Mouse (Mus musculus) T-helper 17 cell (primary cell): ENCODE data around the gene Akap7.

Source experiments
- in situ Hi-C, 2 experiments: fragments of 300-600 bp; cut with MboI, MseI; formaldehyde crosslinking; loops; 1 replicate in 1 of 2; 2 replicates in 1 of 2; pipeline ENCODE4 v1.15.1; 2025; ENCODE audit warnings: high pct_unique_total_duplicates in 2 of 2

Gene Akap7

DNA sequence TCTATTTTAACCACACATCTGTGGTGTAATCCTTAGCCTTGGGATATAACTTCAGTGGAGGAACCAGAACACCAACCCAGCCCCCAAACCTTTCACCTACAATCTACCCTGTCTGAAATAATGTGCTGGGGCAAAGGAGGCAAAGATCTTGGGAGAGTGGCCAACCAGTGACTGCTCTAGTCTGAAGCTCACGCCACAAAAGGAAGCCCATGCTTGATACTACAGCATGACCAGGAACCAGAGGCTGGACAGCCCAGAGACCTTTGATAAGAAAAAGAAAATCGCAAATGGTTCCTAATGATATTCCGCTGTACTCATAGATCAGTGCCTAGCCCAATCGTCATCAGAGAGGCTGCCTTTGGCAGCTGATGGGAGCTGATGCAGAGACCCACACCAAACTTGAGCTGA lies 9.4 kb downstream of the Akap7 start:
- in situ Hi-C loops = loop anchor here in 1 of 2 experiments (5.0 kb wide), 1 partner anchor 49 kb away; no protein-coding TSS in a partner anchor

DNA sequence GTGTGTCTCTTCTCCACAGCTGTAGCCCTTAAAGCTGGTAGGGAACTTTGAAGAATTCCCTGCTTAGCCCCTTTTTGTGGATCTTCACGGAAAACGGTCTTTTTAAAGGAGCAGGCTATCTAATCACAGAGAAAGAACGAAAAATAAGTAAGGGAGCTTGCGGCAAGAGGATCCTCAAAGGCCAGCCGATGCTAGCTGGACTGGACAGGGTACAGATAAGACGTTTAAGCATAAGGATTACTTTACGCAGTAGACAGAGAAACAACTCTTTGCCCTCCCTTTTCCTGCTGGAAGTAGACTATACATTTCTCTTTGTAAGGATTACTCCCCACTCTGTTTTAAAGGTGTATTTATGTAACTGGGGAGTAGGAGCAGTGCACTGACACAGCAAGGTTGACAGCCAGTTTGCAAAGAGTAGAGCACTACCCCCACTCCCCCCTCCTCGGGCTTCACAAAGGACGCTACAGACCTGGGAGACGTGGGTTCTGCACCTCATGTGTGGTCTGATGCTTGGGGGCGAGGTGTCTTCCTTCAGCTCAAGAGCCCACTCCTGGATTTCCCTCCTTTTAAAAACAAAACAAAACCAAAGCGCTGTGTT lies 9.9 kb downstream of the Akap7 start:
- in situ Hi-C loops = loop anchor here in 1 of 2 experiments (5.0 kb wide), 1 partner anchor 50 kb away; no protein-coding TSS in a partner anchor

DNA sequence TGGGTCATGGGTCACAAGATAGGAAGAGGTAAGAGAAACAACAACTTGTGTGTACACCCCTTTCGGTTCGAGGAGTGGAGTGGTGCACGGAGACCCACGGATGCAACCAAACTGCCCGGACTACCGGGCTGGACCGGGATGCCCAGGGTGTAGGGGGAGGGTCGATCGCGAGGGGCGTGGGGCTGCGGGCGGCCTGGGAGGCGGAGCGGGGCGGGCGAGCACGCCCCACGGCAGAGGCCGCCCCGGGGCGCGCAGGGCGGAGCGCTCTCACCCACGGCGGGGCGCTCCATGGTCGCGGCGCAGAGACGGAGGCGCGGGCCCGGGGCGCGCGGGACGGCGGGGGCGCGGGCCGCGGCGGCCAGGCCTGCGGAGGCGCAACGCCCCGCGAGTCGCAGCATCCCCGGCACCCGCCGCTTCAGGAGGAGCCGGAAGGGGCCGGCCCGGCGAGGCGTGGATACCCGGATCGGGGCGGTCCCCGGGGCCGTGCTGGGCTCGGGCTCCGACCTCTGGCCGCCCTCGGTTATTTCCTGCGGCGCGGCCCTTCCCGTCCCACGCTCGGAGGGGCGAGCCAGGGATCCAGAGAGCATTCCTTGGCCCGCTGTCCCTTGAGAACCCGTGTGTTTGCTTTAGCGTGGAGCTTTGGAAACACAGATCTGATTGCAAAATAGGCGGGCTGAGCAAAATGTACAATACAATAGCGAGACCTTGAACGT lies 10.9 kb downstream of the Akap7 start:
- in situ Hi-C loops = loop anchor here in 1 of 2 experiments (5.0 kb wide), 1 partner anchor 50 kb away; no protein-coding TSS in a partner anchor

DNA sequence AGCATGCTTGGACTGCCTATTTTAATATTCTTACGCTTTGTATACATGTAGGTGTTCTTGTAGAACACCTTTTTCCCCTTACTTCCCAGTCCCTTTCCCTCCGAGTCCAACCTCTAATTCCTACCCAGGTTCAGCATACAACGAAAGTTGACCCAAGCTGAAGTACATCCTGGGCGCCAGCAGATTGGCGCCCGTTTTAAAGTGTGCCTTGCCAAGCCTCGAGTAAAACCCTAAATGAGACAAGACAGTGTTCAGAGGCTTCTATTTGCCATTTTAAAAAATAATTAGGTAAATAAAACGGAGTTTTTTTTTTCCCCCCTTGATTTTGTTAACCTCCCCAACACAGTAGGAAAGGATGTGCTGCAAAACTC lies 11.4 kb downstream of the Akap7 start:
- in situ Hi-C loops = loop anchor here in 1 of 2 experiments (5.0 kb wide), 1 partner anchor 51 kb away; no protein-coding TSS in a partner anchor

DNA sequence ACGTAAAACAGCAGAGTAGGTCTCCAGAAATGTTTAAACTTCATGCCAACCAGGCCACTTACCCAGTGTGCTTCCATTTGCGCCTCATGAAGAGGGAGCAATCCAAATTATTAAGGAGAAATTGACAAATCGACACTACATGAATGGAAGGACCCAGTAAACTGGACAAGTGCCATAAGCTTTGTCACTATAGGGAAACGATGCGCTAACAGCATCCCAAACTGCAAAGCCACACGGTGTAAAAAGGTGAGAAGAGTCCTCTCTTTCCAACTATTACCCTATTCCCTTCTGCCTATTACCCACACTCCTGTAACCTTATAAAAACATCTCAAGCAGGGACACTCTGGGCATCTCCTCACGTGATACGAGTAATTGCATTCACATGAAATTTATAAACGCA lies 11.8 kb downstream of the Akap7 start:
- in situ Hi-C loops = loop anchor here in 1 of 2 experiments (5.0 kb wide), 1 partner anchor 51 kb away; no protein-coding TSS in a partner anchor

DNA sequence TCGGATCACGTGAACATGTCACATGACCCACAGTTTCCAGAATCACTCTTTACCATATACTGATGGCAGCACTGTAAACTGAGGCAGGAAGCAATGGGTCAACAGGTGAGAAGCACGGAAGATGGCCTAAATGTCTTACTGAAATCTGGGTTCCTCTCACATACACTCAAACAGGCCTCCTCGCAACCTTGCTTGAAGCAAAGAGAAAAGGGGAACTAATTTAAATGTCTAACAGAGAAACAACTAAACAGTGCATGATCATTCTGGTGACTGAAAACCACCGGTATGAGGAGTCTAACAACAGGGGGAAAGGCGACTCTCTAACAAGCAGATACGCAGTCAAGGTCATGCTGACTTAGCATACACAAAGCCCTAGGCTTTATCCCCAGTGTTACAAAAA lies 12.7 kb downstream of the Akap7 start:
- in situ Hi-C loops = loop anchor here in 1 of 2 experiments (5.0 kb wide), 1 partner anchor 52 kb away; no protein-coding TSS in a partner anchor

DNA sequence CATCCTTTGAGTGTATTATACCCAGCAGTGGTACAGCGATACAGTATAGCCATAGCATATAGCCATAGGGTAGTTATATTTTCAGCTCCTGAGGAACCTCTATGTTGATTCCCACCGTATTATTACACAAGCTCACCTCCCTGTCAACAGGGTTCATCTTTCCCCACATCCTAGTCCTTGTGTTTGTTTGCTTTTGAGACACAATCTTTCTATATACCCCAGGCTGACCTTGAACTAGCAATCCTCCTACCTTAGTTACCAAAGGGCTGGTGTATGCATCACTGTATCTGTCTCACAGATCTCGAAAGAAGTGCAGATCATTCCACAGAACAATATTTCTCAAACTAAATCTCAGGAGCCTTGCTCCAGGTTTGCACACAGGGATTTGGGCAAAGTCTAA lies 13.9 kb downstream of the Akap7 start:
- in situ Hi-C loops = no loop called here

DNA sequence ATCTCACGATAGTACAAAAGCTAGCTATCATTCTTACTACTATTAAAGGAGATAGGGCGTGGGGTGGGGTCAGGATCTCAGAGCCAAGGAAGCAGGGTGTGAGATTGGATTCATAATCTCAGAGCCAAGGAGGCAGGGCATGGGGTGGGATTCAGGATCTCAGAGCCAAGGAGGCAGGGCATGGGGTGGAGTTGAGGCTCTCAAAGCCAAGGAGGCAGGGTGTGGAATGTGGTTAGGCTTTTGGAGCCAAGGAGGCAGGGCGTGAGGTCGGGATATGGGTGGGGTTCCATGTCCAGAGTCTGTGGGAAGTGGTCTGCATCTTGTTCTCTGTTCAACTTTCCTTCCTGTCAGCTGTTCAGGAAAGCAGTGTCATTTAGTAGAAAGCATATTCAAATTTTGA lies 16.6 kb downstream of the Akap7 start:
- in situ Hi-C loops = no loop called here

DNA sequence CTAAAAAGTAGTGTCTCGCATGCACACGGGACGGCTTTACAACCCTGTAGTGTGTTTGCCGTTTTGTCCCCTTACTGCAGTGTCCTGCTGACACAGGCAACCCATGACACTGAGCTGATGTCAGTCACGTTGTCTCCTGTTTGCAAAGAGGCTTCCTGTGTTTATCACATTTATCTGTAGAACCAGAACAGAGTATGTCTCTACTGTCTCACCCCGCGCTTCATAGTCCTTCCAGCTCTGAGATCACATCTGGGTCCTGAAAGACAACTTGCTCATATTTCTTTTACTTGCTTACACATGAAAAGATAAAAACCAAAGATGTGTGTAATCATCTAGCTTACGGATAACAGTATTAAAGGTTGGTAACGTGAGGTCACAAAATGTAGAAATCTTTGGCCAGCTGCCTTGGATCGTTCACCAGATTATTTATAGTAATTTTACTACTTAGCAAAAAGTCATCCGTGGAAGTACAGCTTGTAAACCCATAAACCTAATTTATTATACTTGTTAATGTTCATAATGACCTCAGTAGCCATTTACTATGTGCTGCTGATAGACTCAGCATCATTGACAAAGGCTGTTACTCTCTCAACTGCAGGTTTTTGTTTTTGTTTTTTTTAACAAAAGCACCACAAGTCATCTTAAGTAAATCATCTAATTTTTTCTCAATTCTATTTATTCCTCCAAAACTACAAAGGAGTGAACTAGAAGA lies 22.4 kb downstream of the Akap7 start:
- in situ Hi-C loops = loop anchor here (10.0 kb wide), 2 partner anchors 950 to 1060 kb away; no protein-coding TSS in a partner anchor

DNA sequence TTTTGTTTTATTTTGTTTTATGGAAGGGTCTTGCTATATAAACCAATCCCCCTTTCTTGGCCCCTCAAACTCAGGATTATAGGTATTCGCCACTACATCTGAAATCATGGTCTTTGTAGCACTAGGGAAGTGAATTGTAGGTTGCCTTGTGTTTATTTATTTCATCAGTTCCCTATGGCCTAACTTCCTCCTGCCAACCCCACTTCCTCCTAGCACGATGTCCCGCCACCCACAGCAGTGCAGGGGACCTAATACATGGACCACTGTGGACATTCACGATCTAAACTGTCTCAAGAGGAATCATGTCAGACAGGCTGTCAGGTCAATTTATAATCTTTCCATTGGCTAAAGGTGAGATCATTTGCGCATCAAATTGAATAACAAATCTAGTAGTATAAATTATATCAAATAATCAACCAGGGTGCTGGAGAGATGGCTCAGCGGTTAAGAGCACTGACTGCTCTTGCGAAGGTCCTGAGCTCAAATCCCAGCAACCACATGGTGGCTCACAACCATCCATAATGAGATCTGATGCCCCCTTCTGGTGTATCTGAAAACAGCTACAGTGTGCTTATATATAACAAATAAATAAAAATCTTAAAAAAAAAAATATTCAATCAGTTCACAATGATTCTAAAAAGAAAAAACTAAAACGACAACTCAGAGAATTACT lies 23.1 kb downstream of the Akap7 start:
- in situ Hi-C loops = loop anchor here (10.0 kb wide), 2 partner anchors 950 to 1060 kb away; no protein-coding TSS in a partner anchor

DNA sequence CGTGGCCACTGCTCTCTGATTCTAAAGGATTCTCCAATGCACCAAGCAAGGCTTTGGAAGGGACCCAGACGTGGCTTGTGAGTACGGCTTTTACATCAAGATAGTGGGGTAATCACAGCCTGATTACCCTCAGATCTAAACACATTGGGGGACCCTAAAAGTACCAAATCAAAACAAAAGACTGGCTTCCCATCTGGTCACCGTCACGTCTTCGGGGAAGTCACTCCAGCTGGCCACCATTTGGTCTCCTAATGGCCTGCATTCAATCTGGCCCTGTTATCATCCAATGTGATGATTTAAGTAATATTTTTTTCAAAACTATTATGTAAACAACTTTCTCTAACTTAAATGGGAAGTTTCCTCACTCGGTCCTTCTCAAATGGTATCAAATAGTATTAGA lies 24.3 kb downstream of the Akap7 start:
- in situ Hi-C loops = loop anchor here (10.0 kb wide), 2 partner anchors 951 to 1061 kb away; no protein-coding TSS in a partner anchor

DNA sequence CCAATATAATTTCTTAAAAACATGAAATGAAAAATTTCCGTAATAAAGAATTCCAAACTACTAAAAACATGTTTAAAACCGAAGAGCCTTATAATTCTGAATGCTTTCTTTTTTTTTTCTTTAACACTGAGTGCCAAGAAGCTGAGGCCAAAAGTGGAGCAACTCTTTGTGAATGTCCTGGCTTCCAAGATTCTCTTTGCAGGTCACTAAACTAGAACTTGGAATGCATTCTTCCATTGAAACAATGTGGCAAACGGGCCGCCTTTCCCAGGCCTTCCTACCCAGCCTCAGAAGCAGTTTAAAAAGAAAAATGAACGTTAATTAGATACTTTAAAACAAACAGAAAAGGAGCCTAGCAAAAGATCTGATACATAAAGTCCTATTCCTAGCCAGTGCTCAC lies 27.5 kb downstream of the Akap7 start:
- in situ Hi-C loops = loop anchor here (10.0 kb wide), 2 partner anchors 955 to 1065 kb away; no protein-coding TSS in a partner anchor

DNA sequence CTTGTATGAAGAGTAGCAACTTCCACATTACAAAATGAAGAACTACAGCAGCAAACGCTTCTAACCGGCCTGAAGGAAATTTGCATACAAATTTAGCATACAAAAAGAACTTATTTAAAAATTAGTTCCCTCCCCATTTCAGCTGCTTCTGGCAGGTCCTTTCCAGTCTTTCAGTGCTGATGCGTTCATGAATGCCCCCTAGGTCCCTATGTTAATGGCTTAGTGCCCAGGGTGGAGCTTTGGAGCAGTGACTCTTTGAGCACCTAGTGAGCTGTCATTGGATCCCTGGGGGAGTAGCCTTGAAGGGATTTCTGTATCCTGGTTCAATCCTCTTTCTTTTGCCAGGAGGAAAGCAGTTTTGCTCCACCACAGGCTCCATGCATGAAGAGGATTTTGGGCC lies 28.3 kb downstream of the Akap7 start:
- in situ Hi-C loops = no loop called here

DNA sequence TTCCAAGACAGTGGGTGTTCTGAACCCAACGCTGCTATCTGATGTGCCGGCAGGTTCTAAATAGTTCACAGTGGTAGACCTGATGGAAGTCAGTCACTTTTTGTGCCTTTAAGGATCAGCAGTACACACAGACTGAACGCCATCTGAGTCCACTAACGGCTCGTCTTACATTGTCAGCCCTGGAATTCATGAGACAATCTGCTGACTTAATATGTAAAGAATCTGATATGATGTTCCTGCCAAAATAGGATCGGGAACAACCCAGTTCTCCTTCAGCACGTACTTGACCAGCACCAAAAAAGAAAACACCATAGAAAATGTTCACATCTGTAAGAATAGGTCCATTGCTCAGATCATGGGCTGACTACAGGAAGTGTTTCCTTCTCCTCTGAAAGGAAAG lies 32.2 kb downstream of the Akap7 start:
- in situ Hi-C loops = no loop called here

DNA sequence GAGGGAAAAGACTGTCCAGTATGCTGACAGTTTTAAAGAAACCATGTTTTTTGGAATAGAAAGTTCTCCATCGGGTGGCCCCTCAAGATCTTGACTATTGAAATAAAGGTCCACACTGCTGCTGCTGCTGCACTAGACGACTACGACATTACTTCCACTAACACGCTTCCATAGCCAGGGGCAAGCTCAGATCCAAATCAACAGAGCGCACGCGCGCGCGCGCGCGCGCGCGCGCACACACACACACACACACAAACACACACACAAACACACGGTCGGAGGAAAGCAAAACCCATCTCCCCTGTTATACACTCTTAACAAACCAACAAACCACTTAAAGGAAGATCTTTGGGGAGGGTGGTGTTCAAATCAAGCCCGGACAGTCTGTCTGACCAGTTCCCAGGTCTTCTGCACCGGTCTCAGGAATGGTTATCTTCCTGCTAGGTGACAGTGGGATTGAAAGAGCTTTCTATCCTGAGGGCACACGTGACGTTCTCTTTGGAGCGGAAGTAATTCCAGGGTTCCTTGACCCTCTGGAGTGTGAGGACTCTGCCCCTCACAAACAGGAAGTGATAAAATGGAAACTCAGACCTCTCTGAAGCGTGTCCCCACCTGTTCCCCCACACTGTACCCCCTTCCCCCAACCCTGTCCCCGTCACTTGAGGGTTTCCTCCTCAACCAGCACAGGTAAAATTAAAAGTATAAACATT lies 32.9 kb downstream of the Akap7 start:
- in situ Hi-C loops = loop anchor here in 1 of 2 experiments (5.0 to 25.0 kb wide), 2 partner anchors 213 to 863 kb away; no protein-coding TSS in a partner anchor

DNA sequence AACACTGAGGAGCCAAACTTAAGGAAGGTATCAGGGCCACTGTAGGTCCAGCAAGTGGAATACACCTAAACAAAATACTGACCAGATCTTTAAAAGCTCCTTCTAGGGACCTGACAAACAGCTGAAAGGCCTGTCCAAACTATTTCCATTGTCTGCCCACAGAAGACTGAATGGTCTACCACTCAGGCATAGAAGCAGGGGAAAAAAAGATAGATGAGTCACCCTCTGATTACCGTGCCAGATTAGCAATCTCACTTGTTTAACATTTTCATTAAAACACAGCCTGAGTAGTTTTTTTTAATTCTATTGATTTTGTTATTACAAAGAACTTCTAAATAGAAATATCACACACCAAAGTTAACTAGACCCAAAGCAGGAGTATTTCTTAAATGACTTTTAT lies 33.9 kb downstream of the Akap7 start:
- in situ Hi-C loops = loop anchor here in 1 of 2 experiments (5.0 to 25.0 kb wide), 2 partner anchors 214 to 864 kb away; no protein-coding TSS in a partner anchor

DNA sequence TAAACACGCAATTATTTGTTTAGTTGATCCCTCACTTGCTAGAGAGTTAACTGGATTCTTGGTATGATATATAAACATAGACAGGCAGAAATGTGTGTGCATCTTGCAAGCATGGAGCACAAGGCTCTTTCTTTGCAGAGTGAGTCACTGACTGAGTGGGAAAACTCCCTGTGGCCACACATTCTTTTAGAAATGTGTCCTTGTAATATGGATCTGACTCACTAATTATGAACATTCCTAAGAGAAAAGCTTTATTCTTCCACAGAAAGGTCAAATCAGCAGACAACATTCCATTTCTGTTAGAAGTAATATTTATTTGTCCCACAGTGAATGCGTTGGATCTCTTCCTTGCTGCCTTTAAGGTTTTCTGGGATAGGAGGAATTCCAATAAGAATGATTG lies 35.9 kb downstream of the Akap7 start:
- in situ Hi-C loops = loop anchor here in 1 of 2 experiments (5.0 to 25.0 kb wide), 2 partner anchors 216 to 866 kb away; no protein-coding TSS in a partner anchor

DNA sequence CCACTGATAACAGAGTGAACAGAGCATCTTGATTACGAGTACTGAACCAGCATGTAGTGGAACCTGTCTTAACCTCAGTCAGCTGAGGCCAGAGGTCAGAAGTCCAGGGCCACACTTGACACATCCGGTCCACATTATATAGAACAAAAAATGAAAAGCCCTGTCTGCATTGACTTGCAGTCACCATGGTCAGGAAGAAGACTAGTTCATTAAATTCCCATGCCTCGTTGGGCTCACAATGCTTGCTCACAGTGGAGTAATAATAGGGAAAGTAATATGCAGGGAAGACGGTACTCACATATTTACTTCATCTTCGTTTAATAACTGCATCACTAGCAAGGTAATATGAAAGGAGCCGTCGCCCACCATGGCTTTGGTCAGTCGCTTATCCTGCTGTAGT lies 36.5 kb downstream of the Akap7 start:
- in situ Hi-C loops = loop anchor here in 1 of 2 experiments (5.0 to 25.0 kb wide), 2 partner anchors 216 to 866 kb away; no protein-coding TSS in a partner anchor

DNA sequence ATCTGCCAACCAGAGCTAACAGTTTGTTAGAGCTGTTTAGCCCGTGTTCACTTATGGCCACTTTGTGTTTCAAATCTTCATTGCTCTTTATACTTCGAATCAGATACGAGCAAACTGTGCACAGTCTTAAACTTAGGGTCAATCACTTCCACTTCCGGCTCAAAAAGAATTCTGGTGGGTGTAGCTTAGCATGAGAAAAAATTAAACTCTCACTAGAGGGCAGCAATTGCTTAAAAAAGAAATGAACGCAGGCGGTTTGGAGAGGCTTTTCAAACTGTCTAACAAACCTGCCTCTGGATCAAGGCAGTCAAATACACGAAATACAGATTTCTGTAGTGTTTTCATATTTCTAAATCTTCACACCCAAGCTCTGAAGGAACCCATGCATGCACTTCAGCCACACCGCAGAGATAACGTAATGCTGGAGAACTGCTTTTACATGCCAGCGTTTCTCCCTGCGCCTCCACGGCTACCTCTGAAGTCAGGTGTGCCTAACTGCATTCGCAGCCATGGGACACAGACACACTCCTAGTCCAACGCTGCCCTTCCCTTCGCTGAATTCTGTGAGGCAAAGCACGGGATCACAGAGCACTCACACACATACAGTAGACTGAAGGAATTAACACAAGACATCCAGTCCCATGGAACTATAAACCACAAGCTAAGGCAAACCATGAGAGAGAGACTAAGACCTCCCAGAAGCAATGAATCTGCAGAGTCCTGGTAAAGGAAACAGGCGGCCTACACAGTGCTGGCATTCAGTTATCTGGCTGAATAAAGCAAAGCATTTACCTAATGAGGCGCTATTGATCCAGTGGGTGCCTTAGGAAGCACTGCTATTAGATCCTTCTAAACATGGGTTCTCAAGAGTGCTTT lies 39.0 kb downstream of the Akap7 start:
- in situ Hi-C loops = loop anchor here (5.0 to 25.0 kb wide), 4 partner anchors 219 to 886 kb away; no protein-coding TSS in a partner anchor
